Mouse (Mus musculus) T-cell, adult 2 months (primary cell): Measurements from ENCODE around the gene Nrros.
"Not testable (repeated sequence)": the region's sequence is repeated elsewhere in the genome, so short reads cannot be mapped to it uniquely, and the experiment has no call there.

Source experiments
- DNase-seq: peaks from one replicate; pipeline ENCODE4 v3.0.0; 2022; ENCODE audit warnings: low spot score

Gene Nrros

GRCm38 (mm10) chr16:32114968-32115695 is 50.3 kb downstream of the Nrros start:
- peak; percentile 82 for DNase-seq

GRCm38 (mm10) chr16:32114406-32114805 is 51.0 kb downstream of the Nrros start:
- no peak for DNase-seq

GRCm38 (mm10) chr16:32113541-32114218 is 51.7 kb downstream of the Nrros start:
- DNase-seq = peak; percentile 86

- DNase-seq = peak; percentile 60
These were observed 54.3 kb downstream of the Nrros start for GRCm38 (mm10) chr16:32110951-32111699.

GRCm38 (mm10) chr16:32108578-32108977 is 56.8 kb downstream of the Nrros start:
- no peak for DNase-seq

- peak; percentile 63 for DNase-seq
These were observed 57.2 kb downstream of the Nrros start for GRCm38 (mm10) chr16:32108170-32108569.

GRCm38 (mm10) chr16:32107342-32108045 is 57.9 kb downstream of the Nrros start:
- DNase-seq = peak; percentile 81

- no peak for DNase-seq
These were observed 59.7 kb downstream of the Nrros start for GRCm38 (mm10) chr16:32105698-32106097.

- no peak for DNase-seq
These were observed 63.1 kb downstream of the Nrros start for GRCm38 (mm10) chr16:32102295-32102694.

GRCm38 (mm10) chr16:32099638-32100150 is 65.7 kb downstream of the Nrros start, which contains the start of the genes Pigx and Cep19:
Pigx (minus strand) TSS chr16:32099740.
Cep19 (plus strand) TSS chr16:32099800.
- peak; percentile 88 for DNase-seq

GRCm38 (mm10) chr16:32098897-32099637 is 66.3 kb downstream of the Nrros start:
- no peak for DNase-seq

GRCm38 (mm10) chr16:32097757-32098156 is 67.6 kb downstream of the Nrros start:
- DNase-seq = not testable (repeated sequence)
